Mouse (Mus musculus): ENCODE results near the gene Gfi1. TPM values are rescaled to one million over a fixed set of nuclear protein-coding genes. Genes with fewer than 3 reads are reported as not detected.

Gfi1 gene
- total RNA-seq (2023), result 17.2 TPM

GRCm38 (mm10) chr5:107725435-107726261, at the start of gene Gfi1:
Gene Gfi1 (minus strand): TSS chr5:107726036.

Other genes with a start within 250 kb of the Gfi1 start
- gene Gm42669, start 218.4 kb downstream of the Gfi1 start, total RNA-seq (2023), result not detected
- gene 1700028K03Rik, start 191.3 kb downstream of the Gfi1 start, total RNA-seq (2023), result 0.15 TPM
- 25.2 TPM for gene Rpap2, start 128.7 kb downstream of the Gfi1 start, total RNA-seq (2023)
- 15.7 TPM for gene Glmn, start 128.1 kb downstream of the Gfi1 start, total RNA-seq (2023)
- gene Ube2d2b, start 104.1 kb upstream of the Gfi1 start, total RNA-seq (2023), result not detected
- gene Evi5, start 149.1 kb upstream of the Gfi1 start, total RNA-seq (2023), result 4.2 TPM
- 206 TPM for gene Rpl5, start 174.5 kb upstream of the Gfi1 start, total RNA-seq (2023)

Measured in CD4-positive naive resting alpha-beta T cell, adult 57 days (primary cell).